Comparison of ENCODE assay signal across 14 mouse cellular contexts in genomic region chr15:86176166-86176565, GRCm38 (mm10).
"Had no signal": no experiment of that assay in that cellular context is flagged by ENCODE, and none has a peak within 500 bp of the region (broad histone marks: within the 10 kb centered on the region; RNA-seq: fewer than 3 reads in every experiment).

No protein-coding gene starts in this region.

- H3K27me3 ChIP-seq: kidney, embryonic 15.5 days; limb, embryonic 13.5 days; liver, embryonic 13.5 days; midbrain, embryonic 12.5 days; neural tube, embryonic 13.5 days had no signal

- H3K9ac ChIP-seq: kidney, embryonic 15.5 days; limb, embryonic 13.5 days; liver, embryonic 13.5 days; midbrain, embryonic 12.5 days; neural tube, embryonic 13.5 days had no signal

- H3K27ac ChIP-seq: kidney, embryonic 15.5 days; limb, embryonic 13.5 days; liver, embryonic 13.5 days; midbrain, embryonic 12.5 days; neural tube, embryonic 13.5 days had no signal

- H3K9me3 ChIP-seq: kidney, embryonic 15.5 days; limb, embryonic 13.5 days; liver, embryonic 13.5 days; midbrain, embryonic 12.5 days; neural tube, embryonic 13.5 days had no signal

- H3K36me3 ChIP-seq: kidney, embryonic 15.5 days; limb, embryonic 13.5 days; liver, embryonic 13.5 days; midbrain, embryonic 12.5 days; neural tube, embryonic 13.5 days had no signal

- ATAC-seq: midbrain, embryonic 16.5 days had no signal

- H3K4me2 ChIP-seq: kidney, embryonic 15.5 days; limb, embryonic 13.5 days; liver, embryonic 13.5 days; midbrain, embryonic 12.5 days; neural tube, embryonic 13.5 days had no signal

- DNase-seq: kidney, adult 2 months; kidney, postnatal 14 days; left cerebral cortex, postnatal 4 days; liver, embryonic 13.5 days; lung, adult 2 months; lung, postnatal 4 days; retina, postnatal 1 day; right cerebral cortex, postnatal 4 days; spleen, adult 18-20 months had no signal

- H3K4me3 ChIP-seq: kidney, embryonic 15.5 days; limb, embryonic 13.5 days; liver, embryonic 13.5 days; midbrain, embryonic 12.5 days; neural tube, embryonic 13.5 days had no signal
